Comparison of ENCODE assay signal across 7 mouse cellular contexts in the genomic region with DNA sequence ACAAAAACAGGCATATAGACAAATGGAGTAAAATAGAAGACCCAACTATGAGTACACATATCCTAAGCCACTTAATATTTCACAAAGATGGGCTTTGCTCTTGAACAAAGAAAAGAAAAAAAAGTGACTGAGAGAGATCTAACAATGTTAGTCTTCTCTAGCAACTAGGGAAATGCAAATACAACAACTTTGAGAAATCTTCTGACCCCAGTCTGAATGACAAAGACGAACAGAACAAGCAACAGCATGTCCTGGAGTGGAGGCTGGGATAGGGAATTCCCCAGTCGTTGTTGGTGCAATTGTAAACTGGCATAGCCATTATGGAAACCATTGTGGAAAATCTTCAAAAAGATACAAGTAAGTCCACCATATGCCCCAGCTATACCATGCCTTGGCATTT.
"Had no signal": no experiment of that assay in that cellular context is flagged by ENCODE, and none has a peak within 500 bp of the region (broad histone marks: within the 10 kb centered on the region; RNA-seq: fewer than 3 reads in every experiment).

No protein-coding gene starts in this region.

- DNase-seq: lung, adult 2 months; lung, postnatal 14 days; lung, postnatal 36 days; right cerebral cortex, postnatal 14 days; thymus, adult 2 months; thymus, postnatal 25 days; thymus, postnatal 4 days had no signal
